Mouse (Mus musculus): ENCODE data around the gene Nrsn2. TPM values are rescaled to one million over a fixed set of nuclear protein-coding genes. Genes with fewer than 3 reads are reported as not detected.
A peak's percentile ranks its signal among the peaks of the same experiment; 100 is the strongest.
"Not testable (repeated sequence)": the region's sequence is repeated elsewhere in the genome, so short reads cannot be mapped to it uniquely, and the experiment has no call there.

Gene Nrsn2
- polyA plus RNA-seq, 1 experiment from 2014 or later = 28.1 TPM

- H3K9me3 ChIP-seq = no peaks in the 10 kb centered on the region
- H3K27ac ChIP-seq = no peak overlapping the region
- WGBS = 84% methylated on average over 9 of the region's 9 CpGs
- H3K4me2 ChIP-seq = no peak overlapping the region
- H3K27me3 ChIP-seq = peaks cover 6% of the 10 kb centered on the region; the same call in 1 of the 2 replicates
- H3K4me1 ChIP-seq (replicated peaks) = peaks cover 38% of the 10 kb centered on the region
- H3K36me3 ChIP-seq = no peaks in the 10 kb centered on the region
- H3K4me3 ChIP-seq = no peak overlapping the region
- no peak overlapping the region for H3K9ac ChIP-seq
- ATAC-seq (ENCODE audit: low FRiP score) = no peak
Measured at GRCm38 (mm10) chr2:152373547-152373946, 2.9 kb downstream of the Nrsn2 start.

GRCm38 (mm10) chr2:152372661-152373060, 3.8 kb downstream of the Nrsn2 start:
- Histone ChIP-seq H3K4me1 (replicated peaks) (peaks cover 38% of the 10 kb centered on the region), H3K9ac (no peak overlapping the region), H3K27me3 (peaks cover 6% of the 10 kb centered on the region; the same call in 1 of the 2 replicates), H3K36me3 (no peaks in the 10 kb centered on the region), H3K4me2 (no peak overlapping the region), H3K27ac (no peak overlapping the region), H3K4me3 (no peak overlapping the region), H3K9me3 (no peaks in the 10 kb centered on the region)
- no peak for ATAC-seq (ENCODE audit: low FRiP score)
- WGBS = 74% methylated on average over 4 of the region's 4 CpGs

GRCm38 (mm10) chr2:152372104-152372503, 4.3 kb downstream of the Nrsn2 start:
- H3K36me3 ChIP-seq = no peaks in the 10 kb centered on the region
- 83% methylated on average over 7 of the region's 7 CpGs for WGBS
- no peak for ATAC-seq (ENCODE audit: low FRiP score)
- peaks cover 37% of the 10 kb centered on the region for H3K4me1 ChIP-seq (replicated peaks)
- H3K9ac ChIP-seq = no peak overlapping the region
- no peak overlapping the region for H3K4me2 ChIP-seq
- no peak overlapping the region for H3K4me3 ChIP-seq
- no peak overlapping the region for H3K27ac ChIP-seq
- no peaks in the 10 kb centered on the region for H3K9me3 ChIP-seq
- peaks cover 12% of the 10 kb centered on the region; the same call in 1 of the 2 replicates for H3K27me3 ChIP-seq

GRCm38 (mm10) chr2:152368532-152369140, 7.8 kb downstream of the Nrsn2 start:
- Histone ChIP-seq H3K4me3 (no peak overlapping the region), H3K4me1 (replicated peaks) (peaks cover 8% of the 10 kb centered on the region; the same call in 1 of the 2 replicates), H3K9ac (no peak overlapping the region), H3K9me3 (no peaks in the 10 kb centered on the region), H3K4me2 (no peak overlapping the region; the same call in 1 of the 2 replicates), H3K27me3 (peaks cover 14% of the 10 kb centered on the region; the same call in 1 of the 2 replicates), H3K27ac (no peak overlapping the region), H3K36me3 (no peaks in the 10 kb centered on the region)
- 31% methylated on average over 14 of the region's 14 CpGs for WGBS
- ATAC-seq (ENCODE audit: low FRiP score) = no peak

- Histone ChIP-seq H3K4me2 (no peak overlapping the region), H3K9me3 (no peaks in the 10 kb centered on the region), H3K27ac (no peak overlapping the region), H3K27me3 (peaks cover 14% of the 10 kb centered on the region; the same call in 1 of the 2 replicates), H3K36me3 (no peaks in the 10 kb centered on the region), H3K4me1 (replicated peaks) (peaks cover 10% of the 10 kb centered on the region; the same call in 1 of the 2 replicates), H3K9ac (no peak overlapping the region), H3K4me3 (no peak overlapping the region)
- ATAC-seq (ENCODE audit: low FRiP score) = no peak
- WGBS = 88% methylated on average over 5 of the region's 5 CpGs
Measured at GRCm38 (mm10) chr2:152367917-152368316, 8.5 kb downstream of the Nrsn2 start.

- 11% methylated on average over 17 of the region's 17 CpGs for WGBS
- no peaks in the 10 kb centered on the region for H3K9me3 ChIP-seq
- H3K9ac ChIP-seq = 0 out of 2 replicates have a peak overlapping the region, but pooled peaks have one; percentile 16
- no peaks in the 10 kb centered on the region for H3K36me3 ChIP-seq
- peak overlapping the region; percentile 18 for H3K4me2 ChIP-seq
- H3K27ac ChIP-seq = peak overlapping the region; percentile 37
- peaks cover 8% of the 10 kb centered on the region; the same call in 1 of the 2 replicates for H3K4me1 ChIP-seq (replicated peaks)
- peak overlapping the region; percentile 7; the same call in 1 of the 2 replicates for H3K4me3 ChIP-seq
- ATAC-seq (ENCODE audit: low FRiP score) = peak; percentile 68
- H3K27me3 ChIP-seq = 0 out of 2 replicates have a peak, but pooled peaks cover 11% of the 10 kb centered on the region
Measured at GRCm38 (mm10) chr2:152363245-152364147, 12.9 kb downstream of the Nrsn2 start.

GRCm38 (mm10) chr2:152361193-152361592, 15.2 kb downstream of the Nrsn2 start:
- peaks cover 8% of the 10 kb centered on the region; the same call in 1 of the 2 replicates for H3K4me1 ChIP-seq (replicated peaks)
- H3K9ac ChIP-seq = no peak overlapping the region
- WGBS = 88% methylated on average over 8 of the region's 8 CpGs
- no peak for ATAC-seq (ENCODE audit: low FRiP score)
- H3K27ac ChIP-seq = no peak overlapping the region
- H3K27me3 ChIP-seq = 0 out of 2 replicates have a peak, but pooled peaks cover 4% of the 10 kb centered on the region
- H3K4me2 ChIP-seq = no peak overlapping the region
- no peak overlapping the region for H3K4me3 ChIP-seq
- H3K36me3 ChIP-seq = no peaks in the 10 kb centered on the region
- no peaks in the 10 kb centered on the region for H3K9me3 ChIP-seq

GRCm38 (mm10) chr2:152360271-152360775, 16.1 kb downstream of the Nrsn2 start:
- no peak for ATAC-seq (ENCODE audit: low FRiP score)
- Histone ChIP-seq H3K36me3 (no peaks in the 10 kb centered on the region), H3K4me3 (no peak overlapping the region), H3K27me3 (0 out of 2 replicates have a peak, but pooled peaks cover 4% of the 10 kb centered on the region), H3K27ac (no peak overlapping the region), H3K9me3 (no peaks in the 10 kb centered on the region), H3K9ac (no peak overlapping the region), H3K4me2 (no peak overlapping the region), H3K4me1 (replicated peaks) (peaks cover 8% of the 10 kb centered on the region; the same call in 1 of the 2 replicates)
- WGBS = 60% methylated on average over 7 of the region's 7 CpGs

- ATAC-seq (ENCODE audit: low FRiP score) = no peak
- Histone ChIP-seq H3K4me3 (no peak overlapping the region), H3K9me3 (no peaks in the 10 kb centered on the region), H3K9ac (no peak overlapping the region), H3K4me2 (no peak overlapping the region), H3K27ac (no peak overlapping the region), H3K27me3 (0 out of 2 replicates have a peak, but pooled peaks cover 4% of the 10 kb centered on the region), H3K4me1 (replicated peaks) (peaks cover 8% of the 10 kb centered on the region; the same call in 1 of the 2 replicates), H3K36me3 (no peaks in the 10 kb centered on the region)
- 82% methylated on average over 5 of the region's 5 CpGs for WGBS
Measured at GRCm38 (mm10) chr2:152359616-152360015, 16.8 kb downstream of the Nrsn2 start.

- WGBS = 73% methylated on average over 5 of the region's 5 CpGs
- not testable (repeated sequence) for ATAC-seq (ENCODE audit: low FRiP score); H3K27me3 ChIP-seq; H3K4me2 ChIP-seq; H3K9me3 ChIP-seq; H3K27ac ChIP-seq; H3K9ac ChIP-seq; H3K4me1 ChIP-seq (replicated peaks); H3K4me3 ChIP-seq; H3K36me3 ChIP-seq
Measured at GRCm38 (mm10) chr2:152358977-152359376, 17.5 kb downstream of the Nrsn2 start.

- WGBS = 84% methylated on average over 3 of the region's 3 CpGs
- Histone ChIP-seq H3K9ac (no peak overlapping the region), H3K4me3 (no peak overlapping the region)
Measured at GRCm38 (mm10) chr2:152357254-152357653, 19.2 kb downstream of the Nrsn2 start.

More at GRCm38 (mm10) chr2:152357254-152357653, 19.2 kb downstream of the Nrsn2 start:
- H3K27ac ChIP-seq = no peak overlapping the region
- H3K36me3 ChIP-seq = no peaks in the 10 kb centered on the region
- 0 out of 2 replicates have a peak, but pooled peaks cover 4% of the 10 kb centered on the region for H3K27me3 ChIP-seq
- H3K4me1 ChIP-seq (replicated peaks) = no peaks in the 10 kb centered on the region
- no peaks in the 10 kb centered on the region for H3K9me3 ChIP-seq
- H3K4me2 ChIP-seq = no peak overlapping the region
- ATAC-seq (ENCODE audit: low FRiP score) = no peak

All from hindbrain, embryonic 13.5 days (tissue).